Mouse (Mus musculus) neural tube, postnatal 0 days (tissue): ENCODE results near the gene Dcaf5. TPM values are rescaled to one million over a fixed set of nuclear protein-coding genes. Genes with fewer than 3 reads are reported as not detected.

Experiments used
- microRNA-seq: library from miRNA; unstranded; fragments of <30 nt; microRNA quantifications from one replicate; pipeline ENCODE4, GENCODE M21; 2016
- polyA plus RNA-seq: library from polyadenylated mRNA; unstranded; fragments of >200 nt; fragmentation: Nextera tagmentation; extraction: Ambion mirVana; gene quantifications from 2 replicates; pipeline ENCODE4 v1.2.1, GENCODE M21; 2015

The Dcaf5 gene
- 18.5 and 18.7 TPM in 2 replicates for polyA plus RNA-seq

GRCm38 (mm10) chr12:80436336-80436976, at the start of gene Dcaf5:
Dcaf5 (minus strand) TSS chr12:80436601.

GRCm38 (mm10) chr12:80462942-80463651, 26.7 kb upstream of the Dcaf5 start, which contains the start of gene Exd2:
Exd2 (plus strand) TSS chr12:80463095.

Small RNA genes within 50 kb of the gene (microRNA-seq; reads per million reads assigned to microRNA genes)
- 124 reads per million, percentile 47 among the genes with 10 or more reads in this experiment for gene Mir1843a

Other genes starting within 250 kb of the Dcaf5 start
- gene Actn1, start 176.2 kb downstream of the Dcaf5 start, polyA plus RNA-seq: 10.4 and 13.0 TPM in 2 replicates
- gene Exd2, start 26.5 kb upstream of the Dcaf5 start, polyA plus RNA-seq: 25.4 and 28.2 TPM in 2 replicates
- gene Galnt16, start 81.7 kb upstream of the Dcaf5 start, polyA plus RNA-seq: 33.8 and 36.4 TPM in 2 replicates
- gene Slc39a9, start 207.3 kb upstream of the Dcaf5 start, polyA plus RNA-seq: 15.5 and 18.1 TPM in 2 replicates
- gene Erh, start 207.7 kb upstream of the Dcaf5 start, polyA plus RNA-seq: 223 and 240 TPM in 2 replicates